ENCODE assay signal across 8 mouse cellular contexts in genomic region chr5:103424678-103425319, GRCm38 (mm10). TPM values are rescaled to one million over a fixed set of nuclear protein-coding genes. Genes with fewer than 3 reads are reported as not detected.
A peak's percentile ranks its signal among the peaks of the same experiment; 100 is the strongest.
DNase-seq lines count a peak whose midpoint lies in the region; ATAC-seq lines count a peak whose summit lies in the region.

Gene Ptpn13 (plus strand): TSS chr5:103425192.

- intact Hi-C loops in gastrocnemius, postnatal 14 days (cut with DNase I; ENCODE audit: low total_unique reads): no loop called here

- peak; percentile 91 to 94 for DNase-seq in adrenal gland, adult 18-20 months (ENCODE audit: low spot score in 2 of 2)
- DNase-seq in embryo, embryonic 10 days (ENCODE audit: low spot score): peak; percentile 96
- peak; percentile 94 for DNase-seq in gastrocnemius, postnatal 14 days
- peak; percentile 81 to 88 for DNase-seq in left cerebral cortex, adult 9 months (ENCODE audit: low spot score in 2 of 2)
- peak; percentile 83 to 86 for DNase-seq in right cerebral cortex, postnatal 36 days (ENCODE audit: low spot score in 2 of 2)
- DNase-seq in urinary bladder, postnatal 4 days (ENCODE audit: low spot score in 2 of 2): peak; percentile 95 to 96

- peak; percentile 95 for ATAC-seq in inflammation-experienced regulatory T-cells, adult 6 months
- ATAC-seq in megakaryocyte progenitor cell, adult 5-6 weeks (replicated peaks; ENCODE audit: poor library complexity): peak; percentile 89

RNA-seq across cellular contexts. Expression of gene Ptpn13, which starts in this region (rescaled TPM):
- total RNA-seq in adrenal gland, adult 18-20 months (2021): 10 to 100 TPM; 20.9 to 36.1 TPM
- 1 to 10 TPM; 5.4 to 6.0 TPM for total RNA-seq in gastrocnemius, postnatal 14 days (2021)
- 10 to 100 TPM; 19.1 to 30.1 (median 25.2) TPM for polyA plus RNA-seq in inflammation-experienced regulatory T-cells, adult 6 months (2017; shearing (Covaris generic))
- total RNA-seq in megakaryocyte progenitor cell, adult 5-6 weeks (2015): 0.30 and 0.37 TPM in 2 replicates
- 0.58 and 1.5 TPM in 2 replicates for total RNA-seq in megakaryocyte progenitor cell, adult 5-6 weeks (2017)

Comparison
In these comparisons a context has a peak if more than half of its experiments do, and no peak if none do; other contexts are left out.
1. Peak in every context shown above with its lines: DNase-seq and ATAC-seq.